Mouse (Mus musculus) embryonic facial prominence, embryonic 14.5 days (tissue): ENCODE measurements around the gene Sostdc1. TPM values are rescaled to one million over a fixed set of nuclear protein-coding genes. Genes with fewer than 3 reads are reported as not detected.

Experiments
- ATAC-seq: fragments of 200-750 bp; cut with Nextera tagmentation; 2 replicates; pipeline ENCODE4 v1.8.0; 2017; ENCODE audit warnings: low read depth, moderate number of reproducible peaks, moderate TSS enrichment
- DNase-seq: peaks from one replicate; pipeline ENCODE4 v3.0.0-alpha.2; 2015; ENCODE audit warnings: low spot score
- H3K27ac ChIP-seq: fragments of 300-500 bp; sonication (generic); replicated peaks from 2 replicates; pipeline ENCODE4 v1.5.1; 2014; ENCODE audit warnings: low read depth, mild to moderate bottlenecking, low read length, moderate library complexity
- H3K27me3 ChIP-seq: fragments of 300-500 bp; sonication (generic); replicated peaks from 2 replicates; pipeline ENCODE4 v1.6.1; 2014; ENCODE audit warnings: low read length; ENCODE audit not compliant: control insufficient read depth, insufficient read depth
- H3K36me3 ChIP-seq: fragments of 300-500 bp; sonication (generic); 2 replicates; pipeline ENCODE4 v1.6.1; 2014; ENCODE audit warnings: low read length, mixed read lengths; ENCODE audit not compliant: control insufficient read depth, insufficient read depth
- H3K4me1 ChIP-seq: fragments of 300-500 bp; sonication (generic); 2 replicates; pipeline ENCODE4 v1.6.1; 2014; ENCODE audit warnings: antibody characterized with exemption, low read length; ENCODE audit not compliant: control insufficient read depth, insufficient read depth
- H3K4me2 ChIP-seq: fragments of 300-500 bp; sonication (generic); 2 replicates; pipeline ENCODE4 v1.6.1; 2014; ENCODE audit warnings: low read depth, mild to moderate bottlenecking, low read length, moderate library complexity, mixed read lengths
- H3K4me3 ChIP-seq: fragments of 300-500 bp; sonication (generic); 2 replicates; pipeline ENCODE4 v1.5.1; 2014; ENCODE audit warnings: low read depth, mild to moderate bottlenecking, low read length
- H3K9ac ChIP-seq: fragments of 300-500 bp; sonication (generic); 2 replicates; pipeline ENCODE4 v1.6.1; 2014; ENCODE audit warnings: low read depth, mild to moderate bottlenecking, low read length, moderate library complexity, mixed read lengths
- H3K9me3 ChIP-seq: fragments of 300-500 bp; sonication (generic); 2 replicates; pipeline ENCODE4 v1.6.1; 2016; ENCODE audit warnings: low read length; ENCODE audit not compliant: control insufficient read depth
- WGBS: fragments of 180-500 bp; shearing (Covaris S2); extraction: QIAGEN DNeasy Blood & Tissue Kit; methylation state at CpG from one replicate; pipeline ENCODE4 v1.1.7; 2014; 5-methylcytosine and 5-hydroxymethylcytosine counted together
- polyA plus RNA-seq: library from polyadenylated mRNA; unstranded; fragments of >200 nt; fragmentation: Nextera tagmentation; extraction: Ambion mirVana; gene quantifications from 2 replicates; pipeline ENCODE4 v1.2.1, GENCODE M21; 2014

Sostdc1 gene
- polyA plus RNA-seq, 1 experiment from 2014 or later: 82.8 TPM

DNA sequence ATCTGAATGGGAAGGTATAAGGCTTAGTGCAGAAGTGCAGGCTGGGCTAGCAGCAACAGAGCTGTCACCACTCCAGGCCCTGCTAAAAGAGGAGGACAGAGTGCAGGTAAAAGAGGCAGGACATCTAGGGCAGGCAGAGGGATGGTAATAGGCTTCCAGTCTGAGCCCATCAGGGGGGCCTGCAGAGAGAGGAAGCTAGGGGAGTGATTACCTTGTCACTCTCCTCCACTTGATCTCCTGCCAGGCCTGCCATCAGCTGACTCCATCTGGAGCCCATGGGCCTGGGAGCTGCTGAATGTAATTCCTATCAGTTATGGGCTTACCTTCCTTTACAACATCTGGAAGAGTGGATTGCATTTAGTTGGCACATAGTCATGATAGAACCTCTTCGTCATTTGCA lies 18.7 kb downstream of the Sostdc1 start:
- ATAC-seq (no peak), DNase-seq (no peak)
- no peaks in the 10 kb centered on the region for H3K27me3 ChIP-seq
- 67% methylated on average over 1 of the region's 1 CpGs for WGBS
- peaks cover 3% of the 10 kb centered on the region; the same call in 1 of the 2 replicates for H3K4me1 ChIP-seq
- no peak overlapping the region for H3K4me2 ChIP-seq
- H3K9ac ChIP-seq: no peak overlapping the region
- H3K9me3 ChIP-seq: no peaks in the 10 kb centered on the region
- H3K36me3 ChIP-seq: no peaks in the 10 kb centered on the region
- no peak overlapping the region for H3K27ac ChIP-seq
- H3K4me3 ChIP-seq: no peak overlapping the region

DNA sequence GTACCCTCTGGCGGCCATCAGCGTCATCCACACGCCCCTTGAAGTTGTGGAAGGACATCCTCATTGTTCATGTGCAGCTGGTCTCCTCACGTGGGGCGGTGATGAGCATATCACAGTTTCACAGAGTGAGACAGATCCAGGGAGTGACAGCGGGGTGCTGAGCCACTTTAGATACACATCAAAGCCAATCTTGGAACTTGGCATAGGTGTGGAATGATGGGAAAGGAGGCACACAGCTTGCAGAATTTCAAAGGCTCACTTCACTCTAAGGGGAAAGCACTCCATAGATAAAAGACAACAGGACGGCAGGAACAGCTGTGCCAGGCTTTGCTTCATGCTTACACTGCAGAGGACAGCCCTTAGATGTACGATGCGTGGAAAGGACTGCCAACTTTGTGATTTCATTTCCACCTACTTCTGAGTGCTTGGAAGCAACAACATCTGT lies 19.9 kb downstream of the Sostdc1 start:
- WGBS: 78% methylated on average over 9 of the region's 9 CpGs

DNA sequence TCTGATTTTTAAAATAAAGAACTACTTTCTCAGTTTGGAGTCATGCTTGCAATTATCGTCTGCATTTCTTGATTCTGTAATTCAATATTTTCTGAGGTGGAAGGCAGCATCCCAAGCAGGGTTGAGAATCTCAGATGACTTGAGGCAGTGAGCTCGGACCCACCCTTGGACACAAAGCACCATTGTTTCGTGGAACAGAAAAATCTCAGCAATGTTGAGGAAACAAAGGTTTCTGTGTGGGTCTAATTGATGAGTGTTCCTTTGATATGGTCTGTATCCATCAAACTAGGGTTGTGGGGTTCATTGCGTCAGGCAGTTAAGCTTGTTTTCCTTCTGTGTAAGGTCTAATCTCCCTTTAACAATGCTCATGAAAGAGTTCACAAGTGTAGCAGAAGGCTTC lies 30.2 kb downstream of the Sostdc1 start:
- ATAC-seq (peak; percentile 55; the same call in 1 of the 2 replicates), DNase-seq (peak; percentile 32)
- no peaks in the 10 kb centered on the region for H3K4me1 ChIP-seq
- no peak overlapping the region for H3K27ac ChIP-seq
- H3K27me3 ChIP-seq: no peaks in the 10 kb centered on the region
- no peak overlapping the region for H3K4me3 ChIP-seq
- 33% methylated on average over 4 of the region's 4 CpGs for WGBS
- no peaks in the 10 kb centered on the region for H3K36me3 ChIP-seq
- no peak overlapping the region for H3K4me2 ChIP-seq
- H3K9me3 ChIP-seq: no peaks in the 10 kb centered on the region
- no peak overlapping the region for H3K9ac ChIP-seq

More for the DNA sequence above, 19.9 kb downstream of the Sostdc1 start:
- Histone ChIP-seq H3K9ac (no peak overlapping the region), H3K27ac (no peak overlapping the region), H3K4me1 (peaks cover 3% of the 10 kb centered on the region; the same call in 1 of the 2 replicates), H3K36me3 (no peaks in the 10 kb centered on the region), H3K9me3 (no peaks in the 10 kb centered on the region), H3K27me3 (no peaks in the 10 kb centered on the region), H3K4me2 (no peak overlapping the region), H3K4me3 (no peak overlapping the region)
- DNase-seq (no peak), ATAC-seq (no peak)

DNA sequence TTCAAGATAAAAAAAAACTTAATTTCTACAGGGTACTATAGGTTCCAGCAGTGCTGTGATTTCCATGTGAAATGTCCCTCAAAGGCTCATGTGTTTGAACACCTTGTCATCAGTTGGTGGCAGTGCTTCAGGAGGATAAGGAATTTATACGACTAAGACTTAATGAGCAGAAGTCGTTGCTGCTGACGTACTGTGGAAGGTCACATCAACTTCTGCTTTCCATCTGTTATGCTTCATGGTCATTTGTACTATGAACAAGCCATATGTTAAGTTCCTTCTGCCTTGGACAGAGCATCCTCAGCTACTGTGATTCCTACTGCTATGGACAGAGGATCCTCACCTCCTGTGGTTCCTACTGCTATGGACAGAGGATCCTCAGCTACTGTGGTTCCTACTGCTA lies 46.1 kb downstream of the Sostdc1 start:
- 71% methylated on average over 3 of the region's 3 CpGs for WGBS
- H3K4me1 ChIP-seq: no peaks in the 10 kb centered on the region
- H3K36me3 ChIP-seq: no peaks in the 10 kb centered on the region
- H3K4me3 ChIP-seq: no peak overlapping the region
- H3K4me2 ChIP-seq: no peak overlapping the region
- no peak overlapping the region for H3K27ac ChIP-seq
- H3K9me3 ChIP-seq: no peaks in the 10 kb centered on the region
- no peaks in the 10 kb centered on the region for H3K27me3 ChIP-seq
- no peak overlapping the region for H3K9ac ChIP-seq
- ATAC-seq (no peak), DNase-seq (no peak)

DNA sequence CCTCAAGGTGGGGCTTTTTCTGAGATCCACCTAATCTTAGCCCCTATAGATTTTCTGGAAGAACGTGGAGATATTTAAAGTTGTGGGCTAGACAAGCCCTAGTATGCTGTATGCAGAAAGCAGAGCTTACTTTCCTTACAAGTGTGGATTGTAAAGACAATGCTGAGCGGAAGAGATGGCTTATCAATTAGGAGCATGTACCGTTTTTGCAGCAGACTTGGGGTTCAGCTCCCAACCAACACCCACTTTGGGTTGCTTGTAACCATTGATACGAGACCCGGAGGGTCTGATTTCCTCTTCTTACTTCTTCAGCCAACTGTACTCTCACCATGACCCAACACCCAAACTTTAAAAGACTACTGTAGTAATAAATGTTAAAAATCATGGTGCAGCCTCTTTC lies 46.8 kb downstream of the Sostdc1 start:
- ATAC-seq (no peak), DNase-seq (no peak)
- Histone ChIP-seq H3K9me3 (no peaks in the 10 kb centered on the region), H3K9ac (no peak overlapping the region), H3K36me3 (no peaks in the 10 kb centered on the region), H3K4me3 (no peak overlapping the region), H3K4me2 (no peak overlapping the region), H3K4me1 (no peaks in the 10 kb centered on the region), H3K27me3 (no peaks in the 10 kb centered on the region), H3K27ac (no peak overlapping the region)
- WGBS: 93% methylated on average over 5 of the region's 5 CpGs

DNA sequence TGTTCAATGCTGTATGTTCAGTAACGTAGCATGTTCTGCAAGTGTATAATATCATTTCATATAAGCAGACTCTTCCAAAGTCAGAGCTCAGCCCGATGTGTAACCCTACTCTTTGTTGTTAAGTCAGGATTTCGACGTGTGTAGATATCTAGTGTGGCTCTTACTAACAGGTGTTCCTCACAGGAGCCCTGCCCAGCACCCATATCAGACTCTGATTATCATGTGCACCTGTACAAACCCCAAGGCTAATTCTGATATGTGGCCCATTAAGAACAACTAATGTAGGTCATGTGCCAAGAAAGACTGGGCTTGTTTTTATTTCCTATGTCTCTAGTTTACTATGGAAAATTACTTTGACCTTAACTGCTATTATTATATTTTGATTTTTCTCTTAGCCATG lies 50.1 kb downstream of the Sostdc1 start:
- H3K4me2 ChIP-seq: no peak overlapping the region
- no peaks in the 10 kb centered on the region for H3K36me3 ChIP-seq
- ATAC-seq (no peak), DNase-seq (no peak)
- no peak overlapping the region for H3K9ac ChIP-seq
- no peaks in the 10 kb centered on the region for H3K9me3 ChIP-seq
- no peaks in the 10 kb centered on the region for H3K27me3 ChIP-seq
- H3K4me3 ChIP-seq: no peak overlapping the region
- WGBS: 89% methylated on average over 4 of the region's 4 CpGs
- H3K27ac ChIP-seq: no peak overlapping the region
- no peaks in the 10 kb centered on the region for H3K4me1 ChIP-seq

Other genes starting within 250 kb of the Sostdc1 start
- gene Ankmy2, start 157.0 kb upstream of the Sostdc1 start, polyA plus RNA-seq: 33.3 and 37.8 TPM in 2 replicates
- gene Bzw2, start 156.1 kb upstream of the Sostdc1 start, polyA plus RNA-seq: 172 and 198 TPM in 2 replicates
- not detected in 2 replicates for gene Lrrc72, start 60.7 kb upstream of the Sostdc1 start, polyA plus RNA-seq
- 11.4 and 13.6 TPM in 2 replicates for gene Ispd, start 67.3 kb downstream of the Sostdc1 start, polyA plus RNA-seq
- 1.3 and 3.3 TPM in 2 replicates for gene D630036H23Rik, start 68.0 kb downstream of the Sostdc1 start, polyA plus RNA-seq